ENCODE assay signal across 9 mouse cellular contexts in the genomic region with DNA sequence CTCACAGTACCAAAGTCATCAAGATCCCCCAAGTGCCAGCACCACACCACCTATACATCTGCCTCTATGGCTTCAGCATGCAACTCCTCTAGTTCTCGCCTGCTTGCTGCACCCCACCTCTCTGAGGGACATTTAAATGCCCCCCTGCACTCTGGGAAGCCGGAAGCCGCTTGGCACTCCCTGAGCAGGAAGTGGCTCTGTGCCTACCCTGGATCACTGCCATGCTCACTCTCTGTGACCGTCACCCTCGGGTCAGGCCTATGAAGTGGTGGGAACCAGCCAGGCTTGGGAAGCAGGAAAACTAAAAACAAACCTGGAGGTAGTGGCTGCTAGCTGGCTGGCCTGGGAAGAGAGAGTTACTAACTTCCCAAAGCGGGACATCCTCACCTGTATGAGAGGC.
DNase-seq lines count a peak whose midpoint lies in the region; ATAC-seq and TF ChIP-seq lines count a peak whose summit lies in the region.
"Had no signal": no experiment of that assay in that cellular context is flagged by ENCODE, and none has a peak within 500 bp of the region (broad histone marks: within the 10 kb centered on the region; RNA-seq: fewer than 3 reads in every experiment).

No protein-coding gene starts in this region.

- WGBS in hindbrain, postnatal 0 days = 54% methylated on average over 6 of the region's 6 CpGs
- WGBS in hindbrain, embryonic 14.5 days = 78% methylated on average over 6 of the region's 6 CpGs
- 77% methylated on average over 6 of the region's 6 CpGs for WGBS in forebrain, embryonic 13.5 days

- no peaks in the 10 kb centered on the region for H3K36me3 ChIP-seq in hindbrain, postnatal 0 days (ENCODE audit: insufficient read depth, low read length)
- H3K36me3 ChIP-seq in hindbrain, embryonic 14.5 days (replicated peaks; ENCODE audit: control insufficient read depth, insufficient read depth) = no peaks in the 10 kb centered on the region
- H3K36me3 ChIP-seq in forebrain, embryonic 13.5 days (ENCODE audit: poor library complexity, severe bottlenecking) = no peaks in the 10 kb centered on the region
- H3K36me3 ChIP-seq: liver, embryonic 15.5 days had no signal

- H3K27me3 ChIP-seq in hindbrain, postnatal 0 days (ENCODE audit: insufficient read depth, low read length) = no peaks in the 10 kb centered on the region
- H3K27me3 ChIP-seq in hindbrain, embryonic 14.5 days (ENCODE audit: control insufficient read depth, insufficient read depth, low read length) = no peaks in the 10 kb centered on the region
- H3K27me3 ChIP-seq in forebrain, embryonic 13.5 days = no peaks in the 10 kb centered on the region
- H3K27me3 ChIP-seq: liver, embryonic 15.5 days had no signal

- no peaks in the 10 kb centered on the region for H3K9me3 ChIP-seq in hindbrain, postnatal 0 days (ENCODE audit: low read length)
- no peaks in the 10 kb centered on the region for H3K9me3 ChIP-seq in hindbrain, embryonic 14.5 days (ENCODE audit: control insufficient read depth, low read length)
- no peaks in the 10 kb centered on the region for H3K9me3 ChIP-seq in forebrain, embryonic 13.5 days (replicated peaks)
- H3K9me3 ChIP-seq: liver, embryonic 15.5 days had no signal

- H3K4me1 ChIP-seq in hindbrain, postnatal 0 days (ENCODE audit: insufficient read depth, low read length) = peaks cover 24% of the 10 kb centered on the region
- H3K4me1 ChIP-seq in hindbrain, embryonic 14.5 days (replicated peaks; ENCODE audit: control insufficient read depth, insufficient read depth, low read length) = peaks cover 25% of the 10 kb centered on the region
- H3K4me1 ChIP-seq in forebrain, embryonic 13.5 days = peaks cover 48% of the 10 kb centered on the region

- no peak overlapping the region for H3K4me2 ChIP-seq in hindbrain, postnatal 0 days (ENCODE audit: low read depth, low read length)
- H3K4me2 ChIP-seq in hindbrain, embryonic 14.5 days (replicated peaks) = no peak overlapping the region
- H3K4me2 ChIP-seq in forebrain, embryonic 13.5 days = no peak overlapping the region
- H3K4me2 ChIP-seq: liver, embryonic 15.5 days had no signal

- no peak overlapping the region for H3K4me3 ChIP-seq in hindbrain, postnatal 0 days (ENCODE audit: low read length)
- no peak overlapping the region for H3K4me3 ChIP-seq in hindbrain, embryonic 14.5 days (replicated peaks; ENCODE audit: low read length)
- H3K4me3 ChIP-seq in forebrain, embryonic 13.5 days = no peak overlapping the region
- H3K4me3 ChIP-seq: liver, embryonic 15.5 days had no signal

- no peak overlapping the region for H3K9ac ChIP-seq in hindbrain, postnatal 0 days (replicated peaks; ENCODE audit: low read length)
- H3K9ac ChIP-seq in hindbrain, embryonic 14.5 days = no peak overlapping the region
- H3K9ac ChIP-seq in forebrain, embryonic 13.5 days = no peak overlapping the region
- H3K9ac ChIP-seq: liver, embryonic 15.5 days had no signal

- peak overlapping the region; percentile 16; the same call in 1 of the 2 replicates for H3K27ac ChIP-seq in hindbrain, postnatal 0 days
- H3K27ac ChIP-seq in hindbrain, embryonic 14.5 days = no peak overlapping the region
- no peak overlapping the region for H3K27ac ChIP-seq in forebrain, embryonic 13.5 days
- H3K27ac ChIP-seq: liver, embryonic 15.5 days had no signal

- no peak for TF ChIP-seq CTCF in hindbrain, postnatal 0 days (IDR thresholded peaks at IDR 0.05; ENCODE audit: low read depth)

- peak; percentile 53 to 67 for DNase-seq in adrenal gland, adult (ENCODE audit: inconsistent age in 2 of 2, low spot score in 1 of 2)
- no peak for DNase-seq in adrenal gland, adult 18-20 months (ENCODE audit: low spot score in 2 of 2)
- peak; percentile 52 for DNase-seq in hindbrain, postnatal 0 days (ENCODE audit: low spot score)
- DNase-seq in hindbrain, embryonic 14.5 days (ENCODE audit: low spot score) = no peak
- peak; percentile 83 to 85 for DNase-seq in kidney, adult 8-10 months
- peak; percentile 12 for DNase-seq in ovary, adult 18-20 months (ENCODE audit: low spot score)
- no peak for DNase-seq in frontal cortex, postnatal 10 days (ENCODE audit: low spot score in 2 of 2)

- ATAC-seq in hindbrain, postnatal 0 days = peak; percentile 42; the same call in 1 of the 2 replicates
- no peak for ATAC-seq in hindbrain, embryonic 14.5 days (ENCODE audit: low FRiP score)
- ATAC-seq in forebrain, embryonic 13.5 days = no peak

Comparison
In these comparisons a context has a peak if more than half of its experiments do, and no peak if none do; other contexts are left out.
1. DNase-seq: peak in adrenal gland, adult (2 of 2), hindbrain, postnatal 0 days (single experiment), kidney, adult 8-10 months (2 of 2) and ovary, adult 18-20 months (single experiment); none in adrenal gland, adult 18-20 months (0 of 2), hindbrain, embryonic 14.5 days (single experiment) and frontal cortex, postnatal 10 days (0 of 2).